Mouse (Mus musculus) gastrocnemius, adult 2 months (tissue): ENCODE measurements at regions not wholly inside any gene's neighbourhood (a gene's known extent, or its start where the extent isn't known, plus 50 kb on each side); places are given as distances from the start of the nearest gene placed in this dataset.

Experiments used
- DNase-seq: peaks from one replicate; pipeline ENCODE4 v3.0.0; 2022
- H3K27ac ChIP-seq: fragments of 200-600 bp; 2 replicates; pipeline ENCODE4 v1.8.1; 2022; ENCODE audit warnings: mild to moderate bottlenecking
- H3K4me3 ChIP-seq: fragments of 200-600 bp; 2 replicates; pipeline ENCODE4 v1.8.1; 2022; ENCODE audit warnings: mild to moderate bottlenecking, moderate library complexity
- CTCF ChIP-seq: fragments of 200-600 bp; IDR thresholded peaks from 2 replicates; pipeline ENCODE4 v1.8.1; 2022; ENCODE audit warnings: antibody characterized with exemption, mild to moderate bottlenecking, moderate library complexity
- intact Hi-C: fragments of 180-260 bp; cut with DNase I; formaldehyde crosslinking; loops from one replicate; pipeline ENCODE4 v1.15.1; 2025

- intact Hi-C loops = no loop called here
- H3K27ac ChIP-seq = no peak overlapping the region
- no peak overlapping the region for H3K4me3 ChIP-seq
- TF ChIP-seq CTCF = peak; percentile 29; the same call in 1 of the 2 replicates
- DNase-seq = no peak
These were observed 101.8 kb upstream of the Veph1 start for GRCm38 (mm10) chr3:66398214-66399150.

- intact Hi-C loops = no loop called here
- Histone ChIP-seq H3K4me3 (no peak overlapping the region), H3K27ac (no peak overlapping the region)
- DNase-seq = no peak
- no peak for TF ChIP-seq CTCF
These were observed 78.7 kb upstream of the Veph1 start for GRCm38 (mm10) chr3:66375088-66375910.

- no peak for DNase-seq
- TF ChIP-seq CTCF = no peak
- intact Hi-C loops = no loop called here
- Histone ChIP-seq H3K27ac (no peak overlapping the region), H3K4me3 (no peak overlapping the region)
These were observed 78.0 kb upstream of the Veph1 start for GRCm38 (mm10) chr3:66374603-66375002.

- intact Hi-C loops = no loop called here
- H3K4me3 ChIP-seq = no peak overlapping the region
- no peak for TF ChIP-seq CTCF
- H3K27ac ChIP-seq = no peak overlapping the region
- DNase-seq = no peak
These were observed 77.4 kb upstream of the Veph1 start for GRCm38 (mm10) chr3:66373807-66374575.
